Mouse (Mus musculus) CH12.LX (cell line): Measurements from ENCODE around the gene Myoc. TPM values are rescaled to one million over a fixed set of nuclear protein-coding genes. Genes with fewer than 3 reads are reported as not detected.

Experiments
- DNase-seq: peaks from one replicate; pipeline ENCODE4 v3.0.0-alpha.2; 2013; ENCODE audit errors: extremely low read depth
- H3K27ac ChIP-seq: 2 replicates; pipeline ENCODE4 v1.5.1; 2012; ENCODE audit warnings: low read depth, mild to moderate bottlenecking, control low read depth, moderate library complexity; ENCODE audit not compliant: insufficient read depth
- H3K27me3 ChIP-seq: replicated peaks from 2 replicates; pipeline ENCODE3; 2012; ENCODE audit warnings: inconsistent platforms
- H3K36me3 ChIP-seq, 2 experiments: replicated peaks in 1 of 2; 2 replicates each; pipeline versions ENCODE3 to v1.6.1; 2012; ENCODE audit warnings: inconsistent platforms in 1 of 2, low read length in 1 of 2, mild to moderate bottlenecking in 1 of 2, mixed read lengths in 1 of 2, moderate library complexity in 1 of 2; ENCODE audit not compliant: control insufficient read depth in 1 of 2, insufficient read depth in 1 of 2
- H3K4me1 ChIP-seq, 2 experiments: 2 replicates each; pipeline ENCODE4 v1.6.1; 2012; ENCODE audit warnings: inconsistent platforms in 1 of 2, moderate library complexity in 1 of 2; ENCODE audit not compliant: insufficient read depth in 2 of 2, control insufficient read depth in 1 of 2
- H3K4me2 ChIP-seq: 2 replicates; pipeline ENCODE4 v1.6.1; 2012; ENCODE audit warnings: low read depth, mild to moderate bottlenecking, control low read depth; ENCODE audit not compliant: poor library complexity, insufficient read depth, severe bottlenecking
- H3K4me3 ChIP-seq, 3 experiments: fragments of 150-350 bp in 1 of 3; sonication (generic) in 1 of 3; replicated peaks in 1 of 3; 2 replicates each; pipeline versions ENCODE3 to v1.5.1; 2011 to 2012; ENCODE audit warnings: low read depth in 2 of 3, low read length in 2 of 3, mild to moderate bottlenecking in 2 of 3, moderate library complexity in 2 of 3, control low read depth in 1 of 3, improper control_type of control experiment in 1 of 3, inconsistent platforms in 1 of 3, mixed read lengths in 1 of 3; ENCODE audit not compliant: poor library complexity in 1 of 3
- H3K79me2 ChIP-seq: replicated peaks from 2 replicates; pipeline ENCODE4 v1.6.1; 2012; ENCODE audit warnings: mild to moderate bottlenecking, moderate library complexity; ENCODE audit not compliant: control insufficient read depth, poor library complexity, insufficient read depth, severe bottlenecking; ENCODE audit errors: extremely low read depth
- H3K9ac ChIP-seq: 2 replicates; pipeline ENCODE4 v1.6.1; 2012; ENCODE audit warnings: low read depth, mild to moderate bottlenecking, control low read depth, moderate library complexity; ENCODE audit not compliant: insufficient read depth
- H3K9me3 ChIP-seq: replicated peaks from 2 replicates; pipeline ENCODE3; 2012; ENCODE audit warnings: low read length, inconsistent platforms, mixed read lengths
- CHD1 ChIP-seq: IDR thresholded peaks from 2 replicates; pipeline ENCODE4 v1.6.1; 2012; ENCODE audit warnings: low read depth, low read length, improper control_type of control experiment, inconsistent platforms
- CHD2 ChIP-seq: IDR thresholded peaks from 2 replicates; pipeline ENCODE4 v1.6.1; 2011; ENCODE audit warnings: low read length, improper control_type of control experiment
- CTCF ChIP-seq, 2 experiments: IDR thresholded peaks in 1 of 2; conservative IDR thresholded peaks in 1 of 2; 2 replicates each; pipeline ENCODE4 v1.5.1; 2011 to 2012; ENCODE audit warnings: low read depth in 2 of 2, low read length in 2 of 2, improper control_type of control experiment in 1 of 2, inconsistent platforms in 1 of 2, mild to moderate bottlenecking in 1 of 2, moderate library complexity in 1 of 2
- ELF1 ChIP-seq: IDR thresholded peaks from 2 replicates; pipeline ENCODE4 v1.6.1; 2014; ENCODE audit warnings: low read depth, mild to moderate bottlenecking, inconsistent platforms, low read length, improper control_type of control experiment
- ETS1 ChIP-seq: conservative IDR thresholded peaks from 2 replicates; pipeline ENCODE4 v1.6.1; 2012; ENCODE audit warnings: low read depth, mild to moderate bottlenecking, inconsistent platforms, low read length, improper control_type of control experiment, moderate library complexity
- GABPA ChIP-seq: IDR thresholded peaks from 2 replicates; pipeline ENCODE4 v1.6.1; 2012; ENCODE audit warnings: low read depth, low read length, improper control_type of control experiment, inconsistent platforms; ENCODE audit not compliant: insufficient replicate concordance
- IRF4 ChIP-seq: IDR thresholded peaks from 2 replicates; pipeline ENCODE4 v1.6.1; 2014; ENCODE audit warnings: low read depth, mild to moderate bottlenecking, inconsistent platforms, low read length, improper control_type of control experiment
- JUN ChIP-seq: IDR thresholded peaks from 2 replicates; pipeline ENCODE4 v1.6.1; 2011; ENCODE audit warnings: low read depth, mild to moderate bottlenecking, low read length, improper control_type of control experiment, moderate library complexity; ENCODE audit not compliant: insufficient read depth
- JUND ChIP-seq: conservative IDR thresholded peaks from 2 replicates; pipeline ENCODE4 v1.6.1; 2011; ENCODE audit warnings: low read depth, low read length, improper control_type of control experiment
- KAT2A ChIP-seq: IDR thresholded peaks from 2 replicates; pipeline ENCODE4 v1.6.1; 2012; ENCODE audit warnings: low read length, improper control_type of control experiment, inconsistent platforms; ENCODE audit not compliant: insufficient replicate concordance
- MXI1 ChIP-seq: IDR thresholded peaks from 2 replicates; pipeline ENCODE4 v1.6.1; 2011; ENCODE audit warnings: mild to moderate bottlenecking, low read depth, low read length, improper control_type of control experiment
- MYC ChIP-seq: IDR thresholded peaks from 2 replicates; pipeline ENCODE4 v1.6.1; 2011; ENCODE audit warnings: low read depth, mild to moderate bottlenecking, improper control_type of control experiment, low read length
- PAX5 ChIP-seq: IDR thresholded peaks from 2 replicates; pipeline ENCODE4 v1.6.1; 2012; ENCODE audit warnings: low read length, inconsistent platforms, mixed read lengths
- POLR2AphosphoS2 ChIP-seq: IDR thresholded peaks from 2 replicates; pipeline ENCODE4 v1.6.1; 2011; ENCODE audit warnings: low read depth, low read length, improper control_type of control experiment
- SIN3A ChIP-seq: IDR thresholded peaks from 2 replicates; pipeline ENCODE4 v1.6.1; 2012; ENCODE audit warnings: low read length, improper control_type of control experiment, inconsistent platforms
- SMC3 ChIP-seq: IDR thresholded peaks from 2 replicates; pipeline ENCODE4 v1.6.1; 2011; ENCODE audit warnings: low read depth, low read length, improper control_type of control experiment
- UBTF ChIP-seq: IDR thresholded peaks from 2 replicates; pipeline ENCODE4 v1.6.1; 2012; ENCODE audit warnings: low read depth, mild to moderate bottlenecking, inconsistent platforms, low read length, improper control_type of control experiment, moderate library complexity
- USF1 ChIP-seq: IDR thresholded peaks from 2 replicates; pipeline ENCODE4 v1.6.1; 2014; ENCODE audit warnings: low read depth, mild to moderate bottlenecking, inconsistent platforms, low read length, improper control_type of control experiment
- USF2 ChIP-seq: conservative IDR thresholded peaks from 2 replicates; pipeline ENCODE4 v1.6.1; 2011; ENCODE audit warnings: low read depth, low read length, improper control_type of control experiment
- ZC3H11A ChIP-seq: IDR thresholded peaks from 2 replicates; pipeline ENCODE4 v1.6.1; 2012; ENCODE audit warnings: low read depth, mild to moderate bottlenecking, inconsistent platforms, low read length, improper control_type of control experiment
- ZKSCAN1 ChIP-seq: IDR thresholded peaks from 2 replicates; pipeline ENCODE4 v1.6.1; 2012; ENCODE audit warnings: low read depth, inconsistent platforms, low read length, improper control_type of control experiment, borderline replicate concordance
- ZNF384 ChIP-seq: IDR thresholded peaks from 2 replicates; pipeline ENCODE4 v1.6.1; 2012; ENCODE audit warnings: low read depth, low read length, improper control_type of control experiment, inconsistent platforms
- dilution Hi-C: fragments of 300-500 bp; cut with MboI; formaldehyde crosslinking; loops from 2 replicates; pipeline ENCODE4 v1.14.3; 2020; ENCODE audit warnings: low sequenced_read_pairs; ENCODE audit not compliant: extremely low pct_unique_long_range_greater_than_20kb, extremely low pct_ligation_motif_present
- in situ Hi-C: fragments of 300-500 bp; cut with MboI; formaldehyde crosslinking; loops from 3 replicates; pipeline ENCODE4 v1.14.3; 2019; ENCODE audit warnings: low sequenced_read_pairs, low pct_ligation_motif_present, low pct_unique_long_range_greater_than_20kb, mixed read lengths
- polyA plus RNA-seq: library from polyadenylated mRNA; unstranded; fragments of >175 nt; gene quantifications from 2 replicates; pipeline ENCODE4 v1.2.1, GENCODE M21; 2012; ENCODE audit warnings: low read depth; ENCODE audit not compliant: insufficient read length
- total RNA-seq, 2 experiments: library from RNA; depleted of rRNA; stranded (reverse); fragments of 300-350 nt in 1 of 2; fragments of >200 nt in 1 of 2; gene quantifications; 2 replicates each; pipeline ENCODE4 v1.2.3; 2012 to 2014

The Myoc gene
- total and polyA plus RNA-seq, 3 experiments = not detected

- H3K9me3 ChIP-seq = no peaks in the 10 kb centered on the region
- no peak overlapping the region for H3K27ac ChIP-seq
- H3K4me1 ChIP-seq = no peaks in the 10 kb centered on the region
- H3K4me2 ChIP-seq = no peak overlapping the region
- H3K4me3 ChIP-seq = no peak overlapping the region
- H3K27me3 ChIP-seq = no peaks in the 10 kb centered on the region
- DNase-seq = no peak
- in situ Hi-C loops (no loop called here), dilution Hi-C loops (no loop called here)
- peaks cover 34 to 87% of the 10 kb centered on the region in 2 experiments for H3K36me3 ChIP-seq
- TF ChIP-seq CHD2 = no peak
- no peak for TF ChIP-seq USF2
- TF ChIP-seq ZKSCAN1 = no peak
- TF ChIP-seq POLR2AphosphoS2 = no peak
- TF ChIP-seq PAX5 = no peak
- no peaks in the 10 kb centered on the region for H3K79me2 ChIP-seq
- no peak overlapping the region for H3K9ac ChIP-seq
These were observed 39.3 kb upstream of the Myoc start for GRCm38 (mm10) chr1:162599617-162600016.

DNA sequence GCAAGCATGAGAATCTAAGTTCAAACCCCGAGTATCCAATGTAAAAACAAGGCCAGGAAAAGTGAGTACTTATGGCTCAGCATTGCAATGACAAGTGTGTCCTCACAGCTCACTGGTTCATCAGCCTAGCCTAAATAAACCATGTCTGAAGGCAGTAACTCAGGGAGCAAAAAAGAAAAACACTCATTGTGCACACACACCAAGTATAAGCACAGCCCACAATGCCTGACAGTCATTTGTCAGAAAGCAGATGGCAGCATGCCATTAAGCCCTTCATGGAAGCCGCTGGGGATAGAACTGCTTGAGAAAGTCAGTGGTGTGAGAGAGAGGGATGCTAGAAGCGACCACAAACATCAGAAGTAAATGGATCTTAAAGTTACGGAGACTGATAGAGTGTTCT lies 37.7 kb upstream of the Myoc start:
- in situ Hi-C loops = no loop called here

DNA sequence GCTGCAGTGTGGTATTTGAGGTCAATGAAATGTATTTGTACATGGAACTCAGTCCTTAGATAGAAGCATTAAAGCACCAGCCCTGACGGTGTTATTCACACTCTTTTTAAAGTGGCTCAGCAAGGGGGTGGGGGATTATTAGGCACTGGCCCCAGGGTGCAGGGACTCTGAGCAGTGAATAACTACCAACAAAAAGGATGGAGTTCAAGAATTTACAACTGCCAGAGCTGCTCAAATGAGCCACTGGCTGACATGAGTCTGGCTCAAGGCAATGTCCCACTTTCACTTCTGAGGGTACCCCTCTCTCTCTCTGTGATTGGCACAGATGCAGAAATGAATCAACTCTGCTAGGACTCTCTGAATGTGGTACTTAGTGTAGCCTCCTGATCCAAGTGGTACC lies 30.8 kb upstream of the Myoc start:
- Histone ChIP-seq H3K9me3 (no peaks in the 10 kb centered on the region), H3K4me2 (no peak overlapping the region), H3K9ac (no peak overlapping the region), H3K27me3 (no peaks in the 10 kb centered on the region), H3K27ac (no peak overlapping the region), H3K4me1 (peaks cover 0 to 14% of the 10 kb centered on the region in 2 experiments; a peak in 2 of 4 replicates), H3K79me2 (no peaks in the 10 kb centered on the region), H3K4me3 (no peak overlapping the region), H3K36me3 (peaks cover 3 to 25% of the 10 kb centered on the region in 2 experiments)
- dilution Hi-C loops (no loop called here), in situ Hi-C loops (no loop called here)
- no peak for DNase-seq
- no peak for TF ChIP-seq ETS1
- TF ChIP-seq POLR2AphosphoS2 = no peak

More for the DNA sequence above, 37.7 kb upstream of the Myoc start:
- Histone ChIP-seq H3K27me3 (no peaks in the 10 kb centered on the region), H3K9ac (no peak overlapping the region), H3K79me2 (no peaks in the 10 kb centered on the region), H3K27ac (no peak overlapping the region), H3K4me2 (no peak overlapping the region), H3K36me3 (peaks cover 29 to 85% of the 10 kb centered on the region in 2 experiments), H3K4me1 (no peaks in the 10 kb centered on the region), H3K9me3 (no peaks in the 10 kb centered on the region), H3K4me3 (no peak overlapping the region)
- dilution Hi-C loops = no loop called here
- no peak for TF ChIP-seq JUND
- no peak for TF ChIP-seq USF2
- no peak for TF ChIP-seq POLR2AphosphoS2
- no peak for TF ChIP-seq UBTF
- TF ChIP-seq ZC3H11A = no peak
- TF ChIP-seq ZNF384 = no peak
- TF ChIP-seq ELF1 = no peak
- TF ChIP-seq KAT2A = no peak
- TF ChIP-seq PAX5 = no peak
- TF ChIP-seq MYC = no peak
- no peak for TF ChIP-seq SMC3
- no peak for TF ChIP-seq IRF4
- TF ChIP-seq CTCF (conservative IDR thresholded peaks at IDR 0.05 in 1 of 2, IDR thresholded peaks at IDR 0.05 in 1 of 2; ENCODE audit: low read depth in 2 of 2, low read length in 2 of 2) = no peak
- TF ChIP-seq JUN = no peak
- TF ChIP-seq CHD1 = no peak
- TF ChIP-seq SIN3A = no peak
- no peak for TF ChIP-seq USF1
- no peak for TF ChIP-seq MXI1
- TF ChIP-seq GABPA = no peak
- DNase-seq = no peak
